Mouse (Mus musculus): Measurements from ENCODE around the gene Mrps36.

DNA sequence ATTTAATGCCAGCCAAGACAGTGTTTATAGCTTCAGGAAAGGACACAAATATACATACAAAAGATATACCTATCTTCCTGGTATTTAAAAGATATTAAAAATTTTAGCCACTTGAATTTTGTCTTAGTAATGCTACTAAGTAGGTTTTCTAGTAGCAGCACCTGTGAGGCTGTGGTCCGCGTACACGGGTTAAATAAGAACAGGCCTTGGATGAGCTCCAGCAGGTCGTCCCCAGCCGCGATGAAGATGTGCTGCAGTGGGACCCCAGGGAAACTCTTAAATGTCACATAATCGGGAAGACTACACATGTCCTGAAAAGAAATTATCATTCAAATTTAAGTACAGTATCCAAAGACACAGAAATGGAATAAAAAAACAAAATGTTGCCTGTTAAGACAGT is 38.3 kb downstream of the Mrps36 start:
- TF ChIP-seq POLR2A (IDR thresholded peaks at IDR 0.05; ENCODE audit: insufficient read depth, low read depth, low read length): no peak
- TF ChIP-seq CTCF (IDR thresholded peaks at IDR 0.05; ENCODE audit: insufficient read depth, low read depth, low read length): no peak
